Mouse (Mus musculus) heart, adult 2 months (tissue): ENCODE data around the gene Oxt. TPM values are rescaled to one million over a fixed set of nuclear protein-coding genes. Genes with fewer than 3 reads are reported as not detected.

Source experiments
- DNase-seq, 2 experiments: peaks; one replicate each; pipeline ENCODE4 v3.0.0; 2021
- H3K27ac ChIP-seq: fragments of 200-600 bp; 2 replicates; pipeline ENCODE4 v1.8.1; 2022
- H3K27me3 ChIP-seq: fragments of 200-500 bp; 2 replicates; pipeline ENCODE4 v1.6.1; 2012; ENCODE audit warnings: mild to moderate bottlenecking, low read length, inconsistent platforms, mixed read lengths; ENCODE audit not compliant: control insufficient read depth, insufficient read depth
- H3K36me3 ChIP-seq: fragments of 200-500 bp; 2 replicates; pipeline ENCODE4 v1.6.1; 2012; ENCODE audit warnings: low read length, inconsistent platforms; ENCODE audit not compliant: control insufficient read depth, insufficient read depth
- H3K4me1 ChIP-seq: fragments of 200-500 bp; 2 replicates; pipeline ENCODE4 v1.6.1; 2011; ENCODE audit warnings: low read length; ENCODE audit not compliant: control insufficient read depth, insufficient read depth
- H3K4me3 ChIP-seq: fragments of 200-600 bp; 2 replicates; pipeline ENCODE4 v1.8.1; 2022
- H3K79me2 ChIP-seq: fragments of 200-500 bp; replicated peaks from 2 replicates; pipeline ENCODE4 v1.6.1; 2012; ENCODE audit warnings: mild to moderate bottlenecking, inconsistent platforms, low read length, moderate library complexity, mixed read lengths; ENCODE audit not compliant: control insufficient read depth, insufficient read depth
- H3K9ac ChIP-seq: fragments of 200-500 bp; 2 replicates; pipeline ENCODE4 v1.6.1; 2012; ENCODE audit warnings: low read depth, mild to moderate bottlenecking, control low read depth, inconsistent platforms, low read length, mixed read lengths
- CTCF ChIP-seq: fragments of 200-600 bp; IDR thresholded peaks from 2 replicates; pipeline ENCODE4 v1.8.1; 2022; ENCODE audit warnings: antibody characterized with exemption, mild to moderate bottlenecking, moderate library complexity
- EP300 ChIP-seq: fragments of 200-500 bp; IDR thresholded peaks from 2 replicates; pipeline ENCODE4 v1.6.1; 2011; ENCODE audit warnings: low read depth, low read length, control low read depth; ENCODE audit not compliant: insufficient read depth
- POLR2A ChIP-seq: fragments of 200-500 bp; IDR thresholded peaks from 2 replicates; pipeline ENCODE4 v1.6.1; 2011; ENCODE audit warnings: mild to moderate bottlenecking, low read depth, low read length, control low read depth; ENCODE audit not compliant: insufficient read depth
- WGBS: fragments of 180-500 bp; shearing (Covaris S2); methylation state at CpG from one replicate; pipeline ENCODE4 v1.1.7; 2018; 5-methylcytosine and 5-hydroxymethylcytosine counted together
- intact Hi-C: fragments of 180-260 bp; cut with DNase I; formaldehyde crosslinking; loops from one replicate; pipeline ENCODE4 v1.15.1; 2025
- polyA plus RNA-seq: library from polyadenylated mRNA; depleted of rRNA; stranded (reverse); fragments of >200 nt; gene quantifications from 2 replicates; pipeline ENCODE4 v1.2.3, GENCODE M21; 2012
- total RNA-seq, 2 experiments: library from RNA; stranded (reverse); gene quantifications; 2 replicates each; pipeline ENCODE4 v1.2.3; 2021

Gene Oxt
- total and polyA plus RNA-seq, 3 experiments = not detected

DNA sequence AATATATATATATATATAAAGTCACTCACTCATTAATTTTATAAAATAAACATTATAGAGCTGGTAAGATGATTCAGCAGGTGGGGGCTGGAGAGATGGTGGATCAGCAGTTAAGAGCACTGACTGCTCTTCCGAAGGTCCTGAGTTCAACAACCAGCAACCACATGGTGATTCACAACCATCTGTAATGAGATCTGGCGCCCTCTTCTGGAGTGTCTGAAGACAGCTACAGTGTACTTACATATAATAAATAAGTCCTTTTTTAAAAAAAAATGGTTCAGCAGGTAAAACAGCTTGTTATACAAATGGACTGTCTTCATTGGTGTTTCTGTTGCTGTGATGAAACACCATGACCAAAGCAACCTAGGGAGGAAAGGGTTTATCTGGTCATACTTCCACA, 18.0 kb upstream of the Oxt start:
- Histone ChIP-seq H3K36me3 (no peaks in the 10 kb centered on the region), H3K79me2 (no peaks in the 10 kb centered on the region), H3K27ac (no peak overlapping the region), H3K9ac (no peak overlapping the region), H3K27me3 (no peaks in the 10 kb centered on the region), H3K4me3 (no peak overlapping the region), H3K4me1 (peaks cover 2% of the 10 kb centered on the region)
- intact Hi-C loops = no loop called here
- DNase-seq = no peak
- TF ChIP-seq CTCF (peak; percentile 50), POLR2A (no peak), EP300 (no peak)
- 84% methylated on average over 2 of the region's 2 CpGs for WGBS

DNA sequence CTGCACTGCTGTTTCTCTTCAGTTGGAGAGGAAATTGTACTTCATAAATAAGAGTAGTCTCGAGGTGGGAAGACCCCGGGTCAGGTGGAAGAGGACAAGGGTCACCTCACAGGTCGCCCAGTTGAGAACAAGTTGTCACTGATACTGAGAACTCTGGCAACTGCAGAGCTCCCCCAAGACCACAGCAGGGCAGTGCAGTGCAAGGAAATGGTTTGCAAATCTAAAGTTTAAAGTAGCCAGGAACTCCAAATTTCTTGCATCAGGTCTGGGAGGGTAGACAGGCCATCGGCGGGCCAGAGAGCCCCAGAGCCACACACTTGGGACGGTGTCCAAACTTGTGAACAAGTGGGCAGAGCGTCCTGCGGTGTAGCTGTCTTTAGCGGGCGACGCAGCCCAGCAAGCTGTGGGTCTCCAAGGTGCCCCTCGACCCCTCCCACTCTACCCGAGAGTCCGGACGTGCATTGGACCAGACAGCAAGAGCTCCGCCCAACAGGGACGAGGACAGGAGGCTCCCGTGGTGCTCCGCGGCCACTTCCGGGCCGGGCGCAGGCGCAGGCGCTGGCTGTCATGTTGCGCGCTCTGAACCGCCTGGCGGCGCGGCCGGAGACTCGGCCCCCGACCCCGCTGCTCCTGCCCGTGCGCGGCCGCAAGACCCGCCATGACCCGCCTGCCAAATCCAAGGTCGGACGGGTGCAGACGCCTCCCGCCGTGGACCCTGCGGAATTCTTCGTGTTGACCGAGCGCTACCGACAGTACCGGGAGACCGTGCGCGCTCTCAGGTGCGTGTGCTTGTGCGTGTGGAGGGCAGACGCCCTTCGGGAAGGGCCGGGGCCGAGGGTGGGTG, 12.5 kb upstream of the Oxt start, which contains the start of gene Mrps26:
TSS of gene Mrps26 (plus strand) at position 531 of the 844 bp plus-strand sequence.
- Histone ChIP-seq H3K4me3 (peak within 1 kb of the TSS; percentile 90), H3K27me3 (no peaks in the 10 kb centered on the region), H3K9ac (peak within 1 kb of the TSS; percentile 87), H3K4me1 (peaks cover 7% of the 10 kb centered on the region), H3K36me3 (no peaks in the 10 kb centered on the region), H3K27ac (peak within 1 kb of the TSS; percentile 78), H3K79me2 (no peaks in the 10 kb centered on the region)
- TF ChIP-seq CTCF (peak; percentile 51), POLR2A (peak; percentile 92), EP300 (peak; percentile 53; the same call in 1 of the 2 replicates)
- intact Hi-C loops = loop anchor here (5.0 kb wide), 3 partner anchors 34 to 141 kb away; partner anchors contain the start of genes Pced1a, Ptpra and Vps16
- WGBS = under 1% methylated on average over 61 of the region's 61 CpGs
- peak; percentile 94 to 97 for DNase-seq

DNA sequence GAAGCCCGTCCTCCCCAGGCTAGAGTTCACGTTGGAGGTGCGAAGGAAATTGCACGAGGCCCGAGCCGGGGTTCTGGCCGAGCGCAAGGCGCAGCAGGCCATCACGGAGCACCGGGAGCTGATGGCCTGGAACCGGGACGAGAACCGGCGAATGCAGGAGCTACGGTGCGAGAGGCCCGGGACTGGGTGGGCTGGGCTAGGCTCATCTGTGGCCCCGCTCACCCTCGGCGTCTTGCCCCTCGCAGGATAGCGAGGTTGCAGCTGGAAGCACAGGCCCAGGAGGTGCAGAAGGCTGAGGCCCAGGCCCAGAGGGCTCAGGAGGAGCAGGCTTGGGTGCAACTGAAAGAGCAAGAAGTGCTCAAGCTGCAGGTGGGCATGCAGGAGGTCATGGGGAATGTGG, 11.9 kb upstream of the Oxt start:
- no peak for DNase-seq
- peak overlapping the region; percentile 78 for H3K27ac ChIP-seq
- intact Hi-C loops = loop anchor here (5.0 kb wide), 3 partner anchors 33 to 142 kb away; partner anchors contain the start of genes Pced1a, Ptpra and Vps16

DNA sequence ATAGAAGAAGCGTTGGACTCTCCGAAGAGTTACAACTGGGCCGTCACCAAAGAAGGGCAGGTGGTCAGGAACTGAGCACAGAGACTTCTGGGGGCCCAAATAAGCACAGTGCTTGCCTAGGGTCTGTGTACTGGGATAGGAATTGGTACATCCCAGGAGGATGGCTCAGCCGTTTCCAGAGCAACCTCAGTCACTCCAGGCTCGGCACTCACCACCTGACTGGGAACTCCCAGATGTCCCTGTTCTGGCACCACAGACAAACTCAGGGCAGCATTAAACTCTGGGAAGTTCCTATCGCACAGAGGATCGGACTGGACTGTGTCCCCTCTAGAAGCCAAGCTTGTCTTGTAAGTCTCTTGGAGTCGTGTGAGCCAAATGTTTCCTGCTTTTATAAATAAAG, 11.0 kb upstream of the Oxt start:
- H3K36me3 ChIP-seq = no peaks in the 10 kb centered on the region
- H3K27me3 ChIP-seq = no peaks in the 10 kb centered on the region
- peaks cover 7% of the 10 kb centered on the region for H3K4me1 ChIP-seq
- no peak overlapping the region for H3K4me3 ChIP-seq
- 76% methylated on average over 8 of the region's 8 CpGs for WGBS
- no peaks in the 10 kb centered on the region for H3K79me2 ChIP-seq
- no peak overlapping the region for H3K27ac ChIP-seq
- TF ChIP-seq CTCF (no peak), POLR2A (no peak), EP300 (no peak)
- intact Hi-C loops = loop anchor here (5.0 kb wide), 3 partner anchors 32 to 143 kb away; partner anchors contain the start of genes Pced1a, Ptpra and Vps16
- DNase-seq = no peak
- H3K9ac ChIP-seq = no peak overlapping the region

More for the DNA sequence above, 11.9 kb upstream of the Oxt start:
- Histone ChIP-seq H3K36me3 (no peaks in the 10 kb centered on the region), H3K79me2 (no peaks in the 10 kb centered on the region), H3K4me1 (peaks cover 7% of the 10 kb centered on the region), H3K27me3 (no peaks in the 10 kb centered on the region), H3K4me3 (peak overlapping the region; percentile 90), H3K9ac (peak overlapping the region; percentile 87)
- under 1% methylated on average over 23 of the region's 23 CpGs for WGBS
- TF ChIP-seq EP300 (no peak), CTCF (no peak), POLR2A (no peak)

DNA sequence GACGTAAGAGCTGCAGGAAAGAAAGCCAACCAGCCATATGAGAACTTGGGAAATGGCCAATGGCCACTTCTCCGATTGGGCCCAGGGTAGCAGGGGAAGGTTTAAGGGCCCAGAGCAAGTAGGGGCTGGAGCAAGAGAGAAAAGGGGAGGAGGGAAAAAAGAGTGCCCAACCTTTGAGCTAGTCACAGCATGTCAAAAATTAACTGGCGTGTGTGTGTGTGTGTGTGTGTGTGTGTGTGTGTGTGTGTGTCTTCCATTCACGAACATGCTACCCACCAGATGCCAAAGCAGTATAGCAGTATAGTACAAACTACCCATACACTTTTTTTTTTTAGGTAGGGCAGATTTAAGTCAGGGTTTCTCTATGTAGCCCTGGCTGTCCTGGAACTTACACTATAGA, 7.1 kb upstream of the Oxt start:
- H3K4me3 ChIP-seq = no peak overlapping the region
- no peak for DNase-seq
- intact Hi-C loops = no loop called here
- TF ChIP-seq CTCF (no peak), POLR2A (no peak), EP300 (no peak)
- no peak overlapping the region for H3K9ac ChIP-seq
- H3K36me3 ChIP-seq = no peaks in the 10 kb centered on the region
- peaks cover 4% of the 10 kb centered on the region; the same call in 1 of the 2 replicates for H3K4me1 ChIP-seq
- no peak overlapping the region for H3K27ac ChIP-seq
- no peaks in the 10 kb centered on the region for H3K79me2 ChIP-seq
- 68% methylated on average over 4 of the region's 4 CpGs for WGBS
- no peaks in the 10 kb centered on the region for H3K27me3 ChIP-seq

DNA sequence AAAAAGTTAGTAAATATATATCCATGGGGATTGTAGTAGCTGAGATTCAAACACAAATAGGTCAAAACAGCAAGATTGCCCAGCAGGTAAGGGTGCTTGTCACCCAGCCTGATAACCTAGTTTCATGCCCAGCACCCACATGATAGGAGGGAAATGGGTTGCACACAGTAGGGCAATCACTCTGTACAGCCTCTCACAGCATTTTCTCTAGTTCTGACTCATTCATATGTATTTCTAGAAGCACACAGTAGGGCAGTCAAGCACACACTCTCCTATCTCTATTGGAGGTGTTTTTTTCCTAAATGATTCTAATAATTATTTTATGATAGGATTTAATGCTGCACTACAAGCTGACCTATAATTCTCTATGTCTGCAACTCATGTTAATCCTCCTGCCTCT, 6.0 kb upstream of the Oxt start:
- Histone ChIP-seq H3K36me3 (no peaks in the 10 kb centered on the region), H3K4me3 (no peak overlapping the region), H3K4me1 (no peaks in the 10 kb centered on the region), H3K27ac (no peak overlapping the region), H3K79me2 (no peaks in the 10 kb centered on the region), H3K27me3 (no peaks in the 10 kb centered on the region), H3K9ac (no peak overlapping the region)
- no peak for DNase-seq
- TF ChIP-seq CTCF (no peak), EP300 (no peak)
- intact Hi-C loops = no loop called here
